Mouse (Mus musculus) limb, embryonic 14.5 days (tissue): Measurements from ENCODE around the gene Otx1. TPM values are rescaled to one million over a fixed set of nuclear protein-coding genes. Genes with fewer than 3 reads are reported as not detected.

Experiments used
- ATAC-seq: fragments of 200-750 bp; cut with Nextera tagmentation; 2 replicates; pipeline ENCODE4 v1.8.0; 2017; ENCODE audit warnings: low read depth, moderate number of reproducible peaks, moderate TSS enrichment; ENCODE audit not compliant: low FRiP score
- DNase-seq: peaks from one replicate; pipeline ENCODE4 v3.0.0-alpha.2; 2015; ENCODE audit warnings: low spot score
- H3K27ac ChIP-seq: fragments of 300-500 bp; sonication (generic); replicated peaks from 2 replicates; pipeline ENCODE4 v1.5.1; 2014; ENCODE audit warnings: low read depth, mild to moderate bottlenecking, low read length, moderate library complexity, mixed read lengths
- H3K27me3 ChIP-seq: fragments of 300-500 bp; sonication (generic); 2 replicates; pipeline ENCODE4 v1.6.1; 2014; ENCODE audit warnings: low read length, mixed read lengths; ENCODE audit not compliant: control insufficient read depth, insufficient read depth
- H3K36me3 ChIP-seq: fragments of 300-500 bp; sonication (generic); 2 replicates; pipeline ENCODE4 v1.6.1; 2014; ENCODE audit warnings: mild to moderate bottlenecking, low read length, moderate library complexity, mixed read lengths; ENCODE audit not compliant: control insufficient read depth, insufficient read depth
- H3K4me1 ChIP-seq: fragments of 300-500 bp; sonication (generic); 2 replicates; pipeline ENCODE4 v1.6.1; 2014; ENCODE audit warnings: antibody characterized with exemption, low read length, mixed read lengths; ENCODE audit not compliant: control insufficient read depth, insufficient read depth
- H3K4me2 ChIP-seq: fragments of 300-500 bp; sonication (generic); replicated peaks from 2 replicates; pipeline ENCODE4 v1.6.1; 2014; ENCODE audit warnings: low read depth, mild to moderate bottlenecking, low read length, moderate library complexity; ENCODE audit not compliant: severe bottlenecking
- H3K4me3 ChIP-seq: fragments of 300-500 bp; sonication (generic); replicated peaks from 2 replicates; pipeline ENCODE4 v1.5.1; 2014; ENCODE audit warnings: low read length
- H3K9ac ChIP-seq: fragments of 300-500 bp; sonication (generic); 2 replicates; pipeline ENCODE4 v1.6.1; 2014; ENCODE audit warnings: mild to moderate bottlenecking, low read depth, low read length, moderate library complexity; ENCODE audit not compliant: severe bottlenecking
- H3K9me3 ChIP-seq: fragments of 300-500 bp; sonication (generic); 2 replicates; pipeline ENCODE4 v1.6.1; 2016; ENCODE audit warnings: low read length; ENCODE audit not compliant: control insufficient read depth
- POLR2A ChIP-seq: fragments of 200-500 bp; IDR thresholded peaks from 2 replicates; pipeline ENCODE4 v1.8.0; 2012; ENCODE audit warnings: inconsistent platforms, mild to moderate bottlenecking, moderate library complexity, borderline replicate concordance; ENCODE audit not compliant: insufficient read depth, insufficient read length; ENCODE audit errors: extremely low read depth
- WGBS: fragments of 180-500 bp; shearing (Covaris S2); extraction: QIAGEN DNeasy Blood & Tissue Kit; methylation state at CpG from one replicate; pipeline ENCODE4 v1.1.7; 2014; 5-methylcytosine and 5-hydroxymethylcytosine counted together
- polyA plus RNA-seq, 2 experiments: library from polyadenylated mRNA; depleted of rRNA in 1 of 2; stranded (reverse) in 1 of 2; unstranded in 1 of 2; fragments of >200 nt; fragmentation: Nextera tagmentation in 1 of 2; extraction: Ambion mirVana in 1 of 2; gene quantifications; 2 replicates each; pipeline versions ENCODE4 v1.2.1 to v1.2.3; 2012 to 2014

The Otx1 gene
- polyA plus RNA-seq, 2 experiments: 2.2 to 3.3 TPM

- peak overlapping the region; percentile 10; the same call in 1 of the 2 replicates for H3K4me3 ChIP-seq
- WGBS: 7% methylated on average over 29 of the region's 32 CpGs
- H3K27ac ChIP-seq: no peak overlapping the region
- peaks cover 15% of the 10 kb centered on the region for H3K4me1 ChIP-seq
- ATAC-seq: no peak
- H3K36me3 ChIP-seq: no peaks in the 10 kb centered on the region
- no peak overlapping the region for H3K4me2 ChIP-seq
- no peak for DNase-seq
- no peak for TF ChIP-seq POLR2A
- H3K9ac ChIP-seq: no peak overlapping the region
- peaks cover 83% of the 10 kb centered on the region for H3K27me3 ChIP-seq
- H3K9me3 ChIP-seq: no peaks in the 10 kb centered on the region
Measured at GRCm38 (mm10) chr11:21998141-21999047, 4.3 kb downstream of the Otx1 start.

- WGBS: 6% methylated on average over 20 of the region's 20 CpGs
- H3K4me3 ChIP-seq: no peak overlapping the region
- no peak for DNase-seq
Measured at GRCm38 (mm10) chr11:21997561-21998140, 5.0 kb downstream of the Otx1 start.

GRCm38 (mm10) chr11:21996661-21997560 lies 5.8 kb downstream of the Otx1 start:
- no peaks in the 10 kb centered on the region for H3K36me3 ChIP-seq
- no peak overlapping the region for H3K9ac ChIP-seq
- peak overlapping the region; percentile 41 for H3K4me2 ChIP-seq
- peaks cover 83% of the 10 kb centered on the region for H3K27me3 ChIP-seq
- whole genome bisulfite sequencing: 4% methylated on average over 52 of the region's 63 CpGs
- peak overlapping the region; percentile 29 for H3K4me3 ChIP-seq
- DNase-seq (no peak), ATAC-seq (no peak)
- no peak for TF ChIP-seq POLR2A
- no peak overlapping the region for H3K27ac ChIP-seq
- H3K9me3 ChIP-seq: no peaks in the 10 kb centered on the region
- H3K4me1 ChIP-seq: peaks cover 9% of the 10 kb centered on the region

More at GRCm38 (mm10) chr11:21997561-21998140, 5.0 kb downstream of the Otx1 start:
- ATAC-seq: no peak
- Histone ChIP-seq H3K27ac (no peak overlapping the region), H3K4me1 (peaks cover 13% of the 10 kb centered on the region), H3K9ac (no peak overlapping the region), H3K4me2 (no peak overlapping the region), H3K27me3 (peaks cover 84% of the 10 kb centered on the region), H3K36me3 (no peaks in the 10 kb centered on the region), H3K9me3 (no peaks in the 10 kb centered on the region)
- no peak for TF ChIP-seq POLR2A

GRCm38 (mm10) chr11:21996325-21996647 lies 6.4 kb downstream of the Otx1 start:
- peaks cover 8% of the 10 kb centered on the region for H3K4me1 ChIP-seq
- H3K9ac ChIP-seq: no peak overlapping the region
- WGBS: 1% methylated on average over 13 of the region's 13 CpGs
- peaks cover 83% of the 10 kb centered on the region for H3K27me3 ChIP-seq
- no peaks in the 10 kb centered on the region for H3K9me3 ChIP-seq
- H3K4me2 ChIP-seq: peak overlapping the region; percentile 41
- no peak for ATAC-seq
- no peak overlapping the region for H3K27ac ChIP-seq
- H3K36me3 ChIP-seq: no peaks in the 10 kb centered on the region
- peak overlapping the region; percentile 29 for H3K4me3 ChIP-seq
- TF ChIP-seq POLR2A: no peak
- DNase-seq: no peak
